Mouse (Mus musculus): ENCODE results near the gene Schip1.

DNA sequence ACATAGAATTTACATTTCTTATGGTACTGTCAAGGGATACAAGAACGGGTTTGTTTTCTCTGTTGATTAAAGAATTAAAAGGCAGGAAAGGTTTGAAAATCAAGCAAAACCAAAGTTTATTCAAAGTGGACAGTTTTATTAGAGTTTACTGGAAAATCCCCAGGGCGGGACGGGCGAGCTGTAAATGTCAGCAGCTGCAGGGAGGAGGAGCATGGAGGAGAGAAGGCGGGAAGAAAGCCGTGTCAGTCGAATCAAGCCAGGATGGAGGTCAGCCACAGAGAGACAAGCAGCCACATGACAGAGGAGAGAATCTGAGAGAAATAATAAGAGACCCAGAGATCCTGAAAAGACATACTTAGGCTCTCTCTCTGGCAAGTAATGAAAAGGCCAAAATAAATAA is 314.6 kb downstream of the Schip1 start:
- no peak for TF ChIP-seq CTCF (IDR thresholded peaks at IDR 0.05; ENCODE audit: control insufficient read depth, insufficient read depth, low read length)
- TF ChIP-seq POLR2A (IDR thresholded peaks at IDR 0.05; ENCODE audit: borderline replicate concordance, control insufficient read depth, low read depth, low read length), result no peak

Measured in bone marrow, adult 2 months (tissue).